Mouse (Mus musculus) spleen, adult 2 months (tissue): ENCODE results near the gene Prtg.

Experiments used
- CTCF ChIP-seq: fragments of 200-500 bp; IDR thresholded peaks from 2 replicates; pipeline ENCODE4 v1.5.1; 2011; ENCODE audit warnings: mild to moderate bottlenecking, inconsistent platforms; ENCODE audit not compliant: insufficient read depth, insufficient read length, insufficient replicate concordance; ENCODE audit errors: extremely low read depth
- POLR2A ChIP-seq: fragments of 200-500 bp; IDR thresholded peaks from 2 replicates; pipeline ENCODE4 v1.6.1; 2011; ENCODE audit warnings: low read depth, low read length, inconsistent platforms

DNA sequence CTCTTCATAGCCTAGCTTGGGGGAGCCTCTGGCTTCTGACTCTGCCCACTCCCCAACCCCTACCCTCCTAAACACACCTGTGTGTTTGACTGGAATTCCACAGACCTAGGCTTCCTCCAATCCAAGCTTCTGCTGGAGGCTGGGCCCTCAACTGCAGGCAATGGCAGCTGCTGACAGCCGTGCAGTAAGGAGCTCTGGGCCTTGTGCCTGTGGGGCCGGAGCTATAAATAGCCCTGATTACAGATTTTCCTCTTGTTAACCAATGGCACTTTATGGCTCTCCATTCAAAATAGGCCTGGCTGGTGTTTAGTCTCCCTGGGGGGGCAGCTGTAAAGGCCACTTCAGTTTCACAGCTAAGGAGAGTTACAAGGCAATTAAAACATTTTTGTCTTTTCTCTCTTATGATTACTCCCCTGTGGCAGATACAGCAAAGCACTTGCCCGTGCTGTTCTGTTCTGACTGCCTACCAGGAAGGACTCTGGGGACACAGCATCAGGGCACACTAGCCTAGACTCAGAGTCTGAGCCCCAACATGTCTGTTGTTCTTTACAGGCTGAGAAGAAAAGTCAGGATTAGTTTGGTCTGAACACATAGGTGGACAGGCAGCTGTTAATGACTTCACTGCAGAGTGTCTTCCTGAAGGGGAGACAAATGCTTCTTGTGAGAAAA is 43.5 kb upstream of the Prtg start:
- TF ChIP-seq CTCF (no peak), POLR2A (no peak)
